Mouse (Mus musculus) T-helper 2 cell (primary cell): ENCODE measurements around the gene Gm48552.

Experiments
- in situ Hi-C: fragments of 300-600 bp; cut with MboI, MseI; formaldehyde crosslinking; loops from one replicate; pipeline ENCODE4 v1.15.1; 2025; ENCODE audit warnings: high pct_unique_total_duplicates

The Gm48552 gene

DNA sequence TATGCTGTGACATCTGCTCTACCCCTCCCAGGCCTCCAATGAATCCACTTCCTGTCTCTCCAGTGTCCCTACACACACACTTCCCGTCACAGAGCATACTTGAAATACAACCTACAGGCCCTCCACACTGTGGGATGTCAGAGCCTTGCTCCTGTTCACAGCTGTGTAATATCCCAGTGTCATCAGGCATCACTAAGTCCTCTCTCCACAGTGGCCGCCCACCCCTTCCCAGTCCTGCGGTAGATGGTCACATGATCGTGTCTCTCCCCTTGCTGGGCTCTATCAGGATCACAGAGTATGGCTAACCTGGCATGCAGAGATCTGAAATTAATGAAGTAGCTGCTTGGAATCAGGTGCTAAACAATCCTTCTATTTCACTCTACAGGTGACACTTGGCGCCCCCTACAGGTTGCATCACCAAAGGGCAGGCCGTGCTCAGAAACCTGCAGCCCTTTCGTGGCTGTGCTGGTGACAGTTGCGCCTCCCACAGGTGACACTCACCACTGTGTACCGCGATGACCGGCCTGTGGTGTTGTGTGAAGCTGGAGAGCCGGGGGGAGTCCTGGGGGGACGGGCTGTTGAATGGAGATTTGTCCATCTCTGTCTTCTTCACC, 16.9 kb downstream of the Gm48552 start:
- in situ Hi-C loops = loop anchor here (5.0 kb wide), 1 partner anchor 37 kb away; no protein-coding TSS in a partner anchor

DNA sequence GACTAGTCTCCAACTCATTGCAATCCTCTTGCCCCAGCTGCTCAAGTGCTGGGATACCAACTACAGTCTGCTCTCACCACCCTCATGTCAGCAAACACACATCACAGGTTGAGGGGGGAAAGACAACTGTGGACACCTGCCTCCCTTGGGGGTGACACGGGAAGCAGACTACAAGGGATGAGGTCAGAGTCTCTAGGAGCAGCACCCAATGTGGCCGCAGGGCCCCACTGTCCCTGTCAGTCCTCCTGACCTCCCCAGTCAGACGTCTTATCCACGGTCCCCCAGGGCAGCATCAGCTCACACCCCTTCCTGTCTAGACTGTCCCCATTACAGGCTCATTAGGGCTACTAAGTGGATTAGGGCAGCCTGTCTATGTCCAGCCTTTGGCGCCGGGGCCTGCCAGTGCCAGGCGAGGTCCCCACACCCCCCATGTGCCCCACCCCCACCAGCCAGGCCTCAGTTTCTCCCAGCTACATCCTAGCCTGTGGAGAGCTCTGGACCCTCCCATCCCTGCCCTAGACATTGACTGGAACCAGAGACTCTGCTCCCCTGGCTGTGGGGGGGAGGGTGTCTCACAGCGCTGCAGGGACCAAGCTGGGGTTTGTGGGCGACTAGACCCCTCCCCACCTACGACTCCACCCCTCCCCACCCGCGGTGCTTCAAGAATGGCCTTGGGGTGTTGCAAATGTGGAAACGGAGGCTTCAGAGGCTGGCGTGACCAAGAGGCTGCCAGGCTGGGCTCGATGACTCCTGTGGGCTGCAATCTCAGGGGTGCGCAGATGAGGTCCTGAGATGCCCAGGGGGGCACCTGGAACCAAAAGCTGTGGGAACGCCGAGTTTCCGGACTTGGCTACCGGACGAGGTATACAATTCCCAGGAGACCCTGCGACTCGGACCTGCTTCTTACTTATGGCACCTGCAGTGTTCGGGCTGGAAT, 18.0 kb downstream of the Gm48552 start:
- in situ Hi-C loops = loop anchor here (5.0 kb wide), 1 partner anchor 36 kb away; no protein-coding TSS in a partner anchor

GRCm38 (mm10) chr10:81407539-81408423, 19.0 kb downstream of the Gm48552 start:
- in situ Hi-C loops = loop anchor here (5.0 kb wide), 1 partner anchor 35 kb away; no protein-coding TSS in a partner anchor

- in situ Hi-C loops = loop anchor here (5.0 kb wide), 1 partner anchor 34 kb away; no protein-coding TSS in a partner anchor
These were observed 19.6 kb downstream of the Gm48552 start for GRCm38 (mm10) chr10:81408424-81408729.

GRCm38 (mm10) chr10:81408871-81409291, 20.1 kb downstream of the Gm48552 start:
- in situ Hi-C loops = loop anchor here (5.0 kb wide), 1 partner anchor 33 kb away; no protein-coding TSS in a partner anchor

DNA sequence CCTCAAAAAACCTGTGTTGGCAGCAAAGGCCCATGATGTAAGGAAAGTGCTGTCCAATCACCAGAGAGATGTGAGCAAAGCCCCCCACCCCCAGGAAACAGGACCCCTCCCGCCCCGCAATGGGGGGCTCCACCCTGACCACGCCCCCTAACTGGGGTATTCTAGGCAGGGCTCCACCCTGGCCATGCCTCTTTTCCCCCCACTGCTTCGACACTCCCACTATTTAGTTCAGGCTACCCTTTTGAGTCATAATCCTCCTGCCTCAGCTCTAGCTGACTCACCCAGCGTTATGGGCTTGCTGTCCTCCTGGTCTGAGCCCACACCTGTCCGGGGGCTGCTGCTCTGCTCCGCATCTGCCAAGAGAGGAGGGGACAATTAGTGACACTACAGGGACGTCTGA, 20.5 kb downstream of the Gm48552 start:
- in situ Hi-C loops = loop anchor here (5.0 kb wide), 1 partner anchor 33 kb away; no protein-coding TSS in a partner anchor

- in situ Hi-C loops = no loop called here
These were observed 21.5 kb downstream of the Gm48552 start for GRCm38 (mm10) chr10:81410350-81410749.

- in situ Hi-C loops = no loop called here
These were observed 22.2 kb downstream of the Gm48552 start for GRCm38 (mm10) chr10:81410981-81411380.

DNA sequence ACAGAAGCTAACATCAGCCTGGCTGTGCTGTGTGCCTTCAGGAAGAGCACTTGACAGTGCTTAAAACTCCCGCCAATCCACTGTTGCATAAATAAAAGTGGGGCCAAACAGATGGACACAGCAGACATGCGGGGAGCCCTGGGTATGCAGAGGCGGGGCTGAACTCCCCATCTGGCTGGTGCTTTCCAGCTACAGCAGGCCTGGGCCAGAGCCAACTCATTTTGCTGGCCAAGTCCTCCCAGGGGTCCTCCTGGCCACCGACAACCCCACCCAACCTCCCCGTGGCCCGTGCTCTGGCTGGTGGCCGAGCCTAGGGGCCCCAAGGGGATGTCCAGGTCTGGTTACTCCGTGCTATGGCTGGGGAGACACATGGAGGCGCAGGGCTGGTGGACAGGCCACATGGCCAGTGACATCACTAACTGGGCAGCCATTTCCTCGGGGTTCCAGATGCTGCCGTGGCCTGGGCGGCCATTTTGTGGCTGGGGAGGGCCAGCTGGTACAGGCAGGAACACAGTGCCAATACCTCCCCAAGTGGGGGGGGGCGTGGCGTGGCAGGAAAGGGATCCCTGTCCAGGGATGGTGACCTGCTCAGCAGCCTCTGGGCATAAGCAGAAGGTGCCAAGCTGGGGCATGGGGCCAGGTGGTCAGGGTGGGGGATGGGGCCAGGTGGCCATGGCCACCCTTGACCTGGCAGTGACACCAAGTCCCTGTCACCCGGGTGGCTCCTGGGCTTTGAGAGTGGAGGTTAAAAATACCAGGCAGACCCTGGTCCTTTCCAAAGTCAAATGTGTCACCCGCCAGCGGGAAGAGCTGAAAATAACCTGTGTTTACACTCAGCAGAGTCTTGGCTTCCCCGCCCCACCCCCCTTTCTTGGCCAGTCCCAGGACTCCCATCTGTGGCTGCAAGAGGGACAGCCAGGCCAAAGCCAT, 22.9 kb downstream of the Gm48552 start:
- in situ Hi-C loops = no loop called here

DNA sequence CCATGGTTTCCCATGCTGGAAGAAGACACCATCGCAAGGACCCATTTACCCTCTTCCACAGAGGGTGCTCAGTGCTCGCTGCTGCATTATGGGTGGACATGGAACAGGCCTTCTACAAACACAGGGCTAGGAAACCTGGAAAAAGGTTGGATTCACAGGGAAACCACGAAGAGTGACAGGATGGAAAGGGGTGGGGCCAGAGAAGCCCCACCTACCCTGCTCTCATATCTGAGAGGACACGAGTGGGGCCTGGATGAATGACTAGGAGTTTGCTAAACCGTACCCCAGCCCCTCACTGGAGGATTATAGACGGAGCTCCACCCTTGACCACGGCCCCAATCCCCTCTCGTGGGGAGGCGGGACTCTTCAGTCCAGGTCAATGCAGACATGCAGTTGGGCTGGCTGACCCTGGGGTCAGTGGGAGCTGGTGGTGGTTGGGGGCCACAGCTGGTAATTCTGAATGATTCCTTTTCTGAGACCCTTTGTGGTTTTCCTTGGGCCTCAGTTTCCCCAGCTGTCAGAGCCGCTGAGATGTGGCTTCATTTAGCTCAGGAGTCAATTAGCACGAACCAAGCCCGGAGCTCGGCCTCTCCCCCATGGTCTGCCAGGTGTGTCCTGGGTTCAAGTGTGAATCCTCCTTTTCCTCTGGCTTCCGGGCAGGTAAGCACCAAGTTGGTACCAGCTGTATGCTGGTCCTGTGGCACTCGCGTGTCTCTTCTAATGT, 23.9 kb downstream of the Gm48552 start:
- in situ Hi-C loops = no loop called here

- in situ Hi-C loops = no loop called here
These were observed 24.8 kb downstream of the Gm48552 start for GRCm38 (mm10) chr10:81413310-81414261.

GRCm38 (mm10) chr10:81414682-81415081, 25.9 kb downstream of the Gm48552 start:
- in situ Hi-C loops = loop anchor here (5.0 kb wide), 1 partner anchor 113 kb away; no protein-coding TSS in a partner anchor

GRCm38 (mm10) chr10:81415146-81415545, 26.3 kb downstream of the Gm48552 start:
- in situ Hi-C loops = loop anchor here (5.0 kb wide), 1 partner anchor 112 kb away; no protein-coding TSS in a partner anchor

- in situ Hi-C loops = loop anchor here (5.0 kb wide), 1 partner anchor 112 kb away; no protein-coding TSS in a partner anchor
These were observed 26.9 kb downstream of the Gm48552 start for GRCm38 (mm10) chr10:81415549-81416310.

DNA sequence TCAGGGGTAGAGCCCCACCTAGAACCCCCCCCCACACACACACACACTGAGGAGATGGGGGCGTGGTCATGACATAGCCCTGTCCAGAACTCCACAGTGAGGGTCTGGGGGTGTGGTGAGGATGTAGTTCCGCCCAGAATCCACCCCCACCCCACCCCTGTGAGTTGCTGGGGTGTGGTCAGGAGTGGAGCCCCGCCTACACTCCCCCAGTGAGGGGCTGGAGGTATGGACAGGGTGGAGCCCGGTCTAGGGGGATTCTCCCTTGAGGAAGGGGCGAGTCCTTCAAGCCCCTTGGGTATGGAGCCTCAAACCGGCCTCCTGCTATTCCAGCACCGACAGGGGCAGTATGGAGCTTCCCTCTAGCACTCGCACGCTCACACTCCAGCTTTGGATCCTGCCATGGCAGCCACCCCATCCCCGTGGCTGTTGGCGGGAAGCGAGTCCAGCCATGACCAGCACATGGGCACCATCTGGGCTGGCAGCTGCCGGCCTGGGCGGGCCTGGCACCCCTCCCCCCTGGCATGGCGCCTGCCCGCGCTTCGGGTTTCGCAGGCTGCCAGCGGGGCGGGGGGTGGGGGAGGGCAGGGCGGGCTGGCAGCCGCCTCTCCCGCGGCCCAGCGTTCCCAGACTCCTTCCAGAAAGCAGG, 27.9 kb downstream of the Gm48552 start:
- in situ Hi-C loops = loop anchor here (5.0 kb wide), 1 partner anchor 111 kb away; no protein-coding TSS in a partner anchor

DNA sequence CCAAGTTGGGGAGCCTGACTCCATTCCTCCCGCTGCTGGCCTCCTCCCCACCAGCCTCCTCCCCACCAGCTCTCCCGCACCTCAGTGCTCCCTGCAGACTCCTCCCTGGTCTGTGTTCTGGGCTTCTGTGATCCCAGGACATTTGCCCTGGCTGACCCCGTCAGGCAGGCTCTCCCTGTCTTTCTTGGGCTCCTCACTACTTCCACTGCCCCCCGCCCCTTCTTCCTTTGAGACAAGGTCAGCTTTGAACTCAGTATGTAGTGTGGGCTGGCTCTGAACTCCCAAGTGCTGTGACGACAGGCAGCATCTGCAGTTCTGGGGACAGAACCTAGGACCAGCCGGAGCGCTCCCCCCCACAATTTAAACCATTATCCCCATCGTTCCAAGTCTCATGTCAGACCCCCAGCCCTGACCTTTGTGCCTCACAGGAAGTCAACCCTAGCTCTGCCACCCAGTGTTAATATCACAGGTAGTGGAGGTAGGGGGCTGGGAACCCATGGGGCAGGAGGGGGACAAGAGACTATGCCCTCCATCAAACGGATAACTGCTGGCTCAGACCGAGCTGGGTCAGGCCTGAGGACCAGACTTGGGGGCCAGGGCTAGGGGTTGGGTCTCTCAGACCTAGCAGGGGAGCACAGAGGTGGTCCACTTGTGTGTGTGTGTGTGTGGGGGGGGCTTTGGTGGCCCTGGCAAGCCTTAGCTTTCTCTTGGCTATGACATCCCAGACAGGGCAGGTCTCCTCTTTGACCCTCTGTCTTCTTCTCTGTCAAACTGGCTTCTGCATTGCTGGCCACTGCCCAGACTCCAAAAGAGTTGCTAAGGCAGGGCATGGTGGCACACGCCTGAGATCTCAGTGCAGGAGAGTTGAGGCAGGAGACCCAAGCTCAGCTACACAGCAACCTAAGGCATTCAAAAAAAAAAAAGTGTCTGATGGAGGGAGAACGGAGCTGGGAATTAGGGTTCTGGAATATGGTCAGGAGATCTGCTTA, 28.7 kb downstream of the Gm48552 start:
- in situ Hi-C loops = loop anchor here (5.0 kb wide), 1 partner anchor 110 kb away; no protein-coding TSS in a partner anchor
